Mouse (Mus musculus) liver, adult (tissue): ENCODE data around the gene Pcbd1.

Experiments used
- GATA4 ChIP-seq: IDR thresholded peaks from 2 replicates; pipeline ENCODE4 v1.6.1; 2014; ENCODE audit warnings: mild to moderate bottlenecking, low read length; ENCODE audit not compliant: insufficient replicate concordance

Gene Pcbd1

DNA sequence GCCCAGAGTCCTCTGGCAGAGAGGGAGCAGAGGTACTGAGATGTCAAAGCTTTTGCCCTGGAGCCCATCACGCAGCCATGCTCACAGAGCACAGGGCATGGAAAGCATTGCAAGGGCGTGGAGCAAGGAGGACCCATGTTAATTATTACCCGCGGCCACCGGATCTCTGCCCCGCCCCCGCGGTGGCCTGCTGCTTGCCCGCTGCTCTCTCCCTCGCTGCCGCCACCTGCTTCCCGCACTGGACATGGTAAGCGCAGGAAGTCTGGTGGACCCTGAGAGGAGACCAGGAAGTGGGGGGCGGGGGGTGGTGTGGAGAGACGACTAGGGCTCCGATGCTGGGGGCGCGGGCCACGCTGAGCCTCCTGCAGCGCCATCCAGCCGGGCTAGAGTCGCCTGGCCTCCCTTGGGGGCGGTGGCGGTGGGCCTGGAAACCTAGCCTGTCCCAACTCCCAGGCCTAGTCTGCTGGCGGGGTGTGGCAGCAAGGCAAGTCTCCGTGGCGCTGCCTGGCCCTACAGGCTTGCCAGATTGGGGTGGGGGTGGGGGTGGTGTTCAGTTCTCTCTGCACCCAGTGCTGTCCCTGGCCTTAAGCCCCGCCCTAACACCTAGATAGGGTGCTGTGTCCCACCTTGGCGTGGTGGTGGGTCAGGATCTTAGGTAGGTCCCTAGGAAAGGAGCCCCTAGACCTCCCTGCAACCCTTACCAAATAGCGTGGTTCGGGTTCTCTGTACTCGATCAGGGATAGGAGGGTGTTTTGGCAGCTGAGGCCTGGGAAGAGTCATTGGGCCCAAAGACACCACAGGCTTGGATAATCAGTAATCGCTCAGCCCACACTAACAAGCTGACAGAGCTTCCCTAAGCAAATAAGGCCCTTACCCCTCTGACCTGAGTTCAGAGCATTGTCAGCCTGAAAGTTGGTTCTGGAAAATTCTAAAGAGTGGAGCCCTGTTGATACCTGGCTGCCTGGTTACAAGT lies at the start of gene Pcbd1:
Pcbd1 (plus strand) TSS at position 162 of the 973 bp plus-strand sequence.
- peak; percentile 13; the same call in 1 of the 2 replicates for TF ChIP-seq GATA4

GRCm38 (mm10) chr10:61039657-61040056 lies 49.5 kb upstream of the Pcbd1 start:
- no peak for TF ChIP-seq GATA4

GRCm38 (mm10) chr10:61045081-61045480 lies 44.0 kb upstream of the Pcbd1 start:
- TF ChIP-seq GATA4 = no peak

DNA sequence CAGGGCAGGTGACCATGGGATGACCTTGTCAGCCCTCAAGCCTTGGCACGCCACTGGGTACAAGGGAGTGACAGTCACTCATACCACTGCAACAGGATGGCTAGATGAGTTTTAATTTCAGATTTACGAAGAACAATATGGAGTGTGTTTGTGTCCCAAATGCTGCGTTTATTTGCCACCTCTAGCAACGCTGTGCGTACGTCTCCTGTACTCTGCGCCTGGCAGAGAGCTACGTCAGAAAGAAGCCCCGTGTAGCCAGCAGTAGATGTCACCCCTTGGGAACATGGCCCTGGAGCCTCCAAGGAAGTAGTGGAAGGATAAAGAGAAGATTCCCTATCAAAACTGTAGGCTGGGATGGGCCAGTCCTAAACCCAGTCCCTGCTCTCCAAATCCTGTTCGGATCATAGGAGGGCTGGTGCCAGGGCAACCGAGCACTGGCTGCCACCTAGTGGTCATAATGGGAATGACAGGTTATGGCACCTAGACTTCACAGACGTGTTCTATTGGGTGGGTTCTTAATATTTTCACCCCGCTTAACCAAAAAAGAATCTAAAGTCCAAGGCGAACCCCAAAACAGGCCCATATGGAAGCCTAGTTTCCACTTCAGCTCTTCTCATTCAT lies 37.0 kb upstream of the Pcbd1 start:
- TF ChIP-seq GATA4 = no peak

DNA sequence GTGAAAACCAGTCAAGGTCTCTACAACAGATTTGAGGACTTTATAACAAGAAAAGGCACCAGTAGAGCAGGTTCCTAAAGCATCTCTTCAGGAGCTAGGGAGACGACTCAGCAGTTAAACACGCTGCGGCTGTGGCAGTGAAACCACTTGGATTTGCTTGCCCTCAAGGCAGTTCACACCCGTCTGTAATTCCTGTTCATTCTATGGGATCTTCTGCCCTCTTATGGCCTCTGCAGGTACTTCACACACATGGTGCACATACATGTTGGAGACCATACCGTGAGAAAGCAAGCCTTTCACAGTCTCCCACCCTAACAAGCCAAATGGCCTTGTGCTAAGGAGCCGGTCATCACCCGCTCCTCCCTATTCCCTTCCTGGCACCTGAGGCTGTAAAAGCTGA lies 32.5 kb upstream of the Pcbd1 start:
- no peak for TF ChIP-seq GATA4

DNA sequence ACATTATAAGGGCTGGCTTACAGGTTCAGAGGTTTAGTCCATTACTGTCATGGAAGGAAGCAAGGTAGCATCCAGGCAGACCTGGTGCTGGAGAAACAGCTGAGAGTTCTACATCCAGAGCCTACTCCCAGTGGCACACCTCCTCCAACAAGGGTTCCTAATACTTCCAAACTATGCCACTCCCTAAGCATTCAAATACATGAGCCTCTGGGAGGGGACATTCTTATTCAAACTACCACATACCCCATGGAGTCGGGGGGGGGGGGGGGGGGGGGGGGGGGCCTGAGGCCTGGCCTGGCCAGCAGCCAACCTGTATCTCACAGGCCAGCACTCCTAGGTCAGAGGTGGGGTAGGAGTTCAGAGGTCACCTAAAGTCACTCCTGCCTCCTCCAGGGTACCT lies 30.0 kb upstream of the Pcbd1 start:
- no peak for TF ChIP-seq GATA4

DNA sequence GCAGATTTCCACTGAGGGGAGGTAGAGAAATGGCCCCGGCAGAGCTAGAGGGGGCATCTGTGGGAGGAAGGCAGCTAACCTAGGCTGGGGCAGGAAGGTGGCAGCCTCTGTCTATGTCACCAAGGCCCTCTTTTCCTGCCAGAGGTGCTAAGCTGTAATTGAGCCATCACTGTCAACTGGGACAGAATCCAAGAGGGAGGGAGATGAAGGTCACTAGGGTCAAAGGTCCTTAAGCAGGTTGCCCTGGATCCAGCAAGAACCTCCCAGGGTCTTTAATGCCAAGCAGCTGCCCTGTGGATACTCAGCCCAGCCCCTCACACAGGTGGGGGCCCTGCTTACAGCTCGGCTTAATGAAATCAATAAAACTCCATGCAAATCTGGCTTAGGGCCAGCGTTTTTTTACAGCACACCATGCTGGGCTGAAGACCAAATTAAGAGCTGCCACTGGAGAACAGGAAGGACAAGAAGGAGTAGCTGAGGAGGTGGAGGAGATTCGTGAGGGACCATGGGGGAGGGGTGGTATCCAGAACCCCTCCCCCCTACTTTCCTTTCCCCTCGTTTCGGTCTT lies 29.5 kb upstream of the Pcbd1 start:
- no peak for TF ChIP-seq GATA4

- no peak for TF ChIP-seq GATA4
These were observed 25.8 kb upstream of the Pcbd1 start for GRCm38 (mm10) chr10:61063271-61063864.

DNA sequence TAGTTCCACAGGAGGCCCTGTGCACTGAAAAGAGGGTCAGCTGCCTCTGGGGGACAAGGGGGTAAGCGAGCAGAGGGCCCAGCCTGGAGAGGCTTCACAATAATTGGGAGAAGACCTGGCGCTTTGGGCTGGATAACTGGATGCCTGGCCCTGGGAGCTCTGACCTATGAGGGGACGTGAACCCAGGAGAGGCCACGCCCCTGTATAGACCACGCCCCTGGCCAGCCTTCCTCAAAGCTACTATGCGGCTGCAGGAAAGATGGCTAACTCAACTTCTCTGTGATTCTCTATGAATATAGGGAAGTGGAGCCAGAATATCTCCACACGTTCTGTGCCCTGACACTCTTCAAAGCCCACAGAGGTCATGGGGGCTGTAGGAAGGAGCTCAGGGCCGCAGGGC lies 24.5 kb upstream of the Pcbd1 start:
- no peak for TF ChIP-seq GATA4

GRCm38 (mm10) chr10:61065287-61066005 lies 23.7 kb upstream of the Pcbd1 start:
- no peak for TF ChIP-seq GATA4

DNA sequence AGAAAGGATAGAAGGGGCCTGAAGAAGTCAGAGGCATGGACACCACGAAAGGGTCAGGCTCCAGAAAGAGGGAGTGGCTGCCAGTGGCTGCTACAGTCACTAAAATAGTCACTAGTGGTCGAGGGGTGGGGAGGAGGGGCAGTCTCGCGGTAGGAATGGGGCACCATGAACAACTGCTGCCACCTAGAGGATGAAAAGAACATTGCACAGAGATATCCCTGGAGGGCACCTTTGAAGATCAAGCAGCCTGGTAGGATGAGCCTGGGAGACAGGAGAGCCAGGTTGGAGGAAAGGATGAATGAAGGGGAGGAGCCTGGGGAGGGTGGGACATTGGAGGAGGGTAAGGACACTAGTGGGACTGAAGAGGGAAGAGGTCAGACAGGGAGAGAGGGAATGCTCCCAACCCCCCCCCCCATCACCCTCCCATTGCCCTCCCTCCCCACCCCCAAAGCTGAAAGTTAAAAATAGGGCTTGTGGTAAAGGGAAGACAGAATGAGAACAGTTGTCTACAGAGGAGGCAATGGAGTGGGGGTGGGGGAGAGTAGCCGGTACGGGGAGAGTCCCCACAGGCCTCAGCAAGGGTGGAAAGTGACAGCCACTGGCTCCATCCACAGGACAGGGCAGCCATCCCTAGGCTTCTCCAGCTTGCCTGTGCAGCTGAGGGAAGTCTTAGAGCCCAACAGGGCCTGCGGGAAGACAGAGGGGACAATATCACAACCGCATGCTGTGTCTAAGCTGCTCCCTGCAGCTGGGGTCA lies 20.5 kb upstream of the Pcbd1 start:
- TF ChIP-seq GATA4 = no peak

- TF ChIP-seq GATA4 = no peak
These were observed 19.9 kb upstream of the Pcbd1 start for GRCm38 (mm10) chr10:61069248-61069647.

DNA sequence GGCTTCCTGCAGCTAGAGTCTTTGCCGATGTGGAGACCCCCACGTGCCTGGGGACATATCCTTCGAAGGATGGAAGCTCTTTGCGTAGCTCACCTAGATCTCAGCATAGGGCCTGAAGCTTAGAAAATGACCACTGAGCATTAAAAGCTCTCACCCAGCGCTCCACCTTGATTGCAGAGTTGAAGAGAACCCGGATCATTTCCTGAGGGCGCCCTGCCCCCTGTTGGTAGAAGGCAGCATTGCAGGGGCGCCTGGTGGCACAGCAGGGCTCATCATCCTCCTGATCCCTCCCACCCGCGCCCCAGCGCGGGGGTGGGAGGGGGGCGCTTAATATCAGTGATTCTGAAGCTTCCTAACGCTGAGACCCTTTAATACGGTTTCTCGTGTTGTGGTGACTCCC lies 16.8 kb upstream of the Pcbd1 start:
- no peak for TF ChIP-seq GATA4

GRCm38 (mm10) chr10:61074643-61075042 lies 14.5 kb upstream of the Pcbd1 start:
- TF ChIP-seq GATA4 = no peak

GRCm38 (mm10) chr10:61075607-61076006 lies 13.5 kb upstream of the Pcbd1 start:
- no peak for TF ChIP-seq GATA4
